Mouse (Mus musculus): ENCODE data around the gene Ubap2. TPM values are rescaled to one million over a fixed set of nuclear protein-coding genes. Genes with fewer than 3 reads are reported as not detected.
A peak's percentile ranks its signal among the peaks of the same experiment; 100 is the strongest.

Ubap2 gene
- polyA plus RNA-seq, 1 experiment = 65.9 TPM

- no peak for DNase-seq (ENCODE audit: low read depth)
- TF ChIP-seq CTCF (IDR thresholded peaks at IDR 0.05; ENCODE audit: borderline replicate concordance, extremely low read depth, insufficient read depth, insufficient read length) (no peak), POLR2A (IDR thresholded peaks at IDR 0.05; ENCODE audit: borderline replicate concordance, extremely low read depth, insufficient read depth, insufficient read length, poor library complexity, severe bottlenecking) (no peak)
These were observed 24.0 kb upstream of the Ubap2 start for GRCm38 (mm10) chr4:41298976-41299375.

- TF ChIP-seq POLR2A (IDR thresholded peaks at IDR 0.05; ENCODE audit: borderline replicate concordance, extremely low read depth, insufficient read depth, insufficient read length, poor library complexity, severe bottlenecking) = no peak
- TF ChIP-seq CTCF (IDR thresholded peaks at IDR 0.05; ENCODE audit: borderline replicate concordance, extremely low read depth, insufficient read depth, insufficient read length) = no peak
- no peak for DNase-seq (ENCODE audit: low read depth)
These were observed 21.0 kb upstream of the Ubap2 start for GRCm38 (mm10) chr4:41295960-41296359.

GRCm38 (mm10) chr4:41295507-41295906, 20.6 kb upstream of the Ubap2 start:
- DNase-seq (ENCODE audit: low read depth) = no peak
- no peak for TF ChIP-seq POLR2A (IDR thresholded peaks at IDR 0.05; ENCODE audit: borderline replicate concordance, extremely low read depth, insufficient read depth, insufficient read length, poor library complexity, severe bottlenecking)
- TF ChIP-seq CTCF (IDR thresholded peaks at IDR 0.05; ENCODE audit: borderline replicate concordance, extremely low read depth, insufficient read depth, insufficient read length) = no peak

GRCm38 (mm10) chr4:41293907-41294306, 19.0 kb upstream of the Ubap2 start:
- TF ChIP-seq CTCF (IDR thresholded peaks at IDR 0.05; ENCODE audit: borderline replicate concordance, extremely low read depth, insufficient read depth, insufficient read length) (no peak), POLR2A (IDR thresholded peaks at IDR 0.05; ENCODE audit: borderline replicate concordance, extremely low read depth, insufficient read depth, insufficient read length, poor library complexity, severe bottlenecking) (no peak)
- DNase-seq (ENCODE audit: low read depth) = peak; percentile 95

GRCm38 (mm10) chr4:41289802-41290201, 14.9 kb upstream of the Ubap2 start:
- DNase-seq (ENCODE audit: low read depth) = peak; percentile 30
- TF ChIP-seq CTCF (IDR thresholded peaks at IDR 0.05; ENCODE audit: borderline replicate concordance, extremely low read depth, insufficient read depth, insufficient read length) = no peak
- TF ChIP-seq POLR2A (IDR thresholded peaks at IDR 0.05; ENCODE audit: borderline replicate concordance, extremely low read depth, insufficient read depth, insufficient read length, poor library complexity, severe bottlenecking) = no peak

- peak; percentile 73 for DNase-seq (ENCODE audit: low read depth)
- TF ChIP-seq POLR2A (IDR thresholded peaks at IDR 0.05; ENCODE audit: borderline replicate concordance, extremely low read depth, insufficient read depth, insufficient read length, poor library complexity, severe bottlenecking) = no peak
- peak; percentile 60; the same call in 1 of the 2 replicates for TF ChIP-seq CTCF (IDR thresholded peaks at IDR 0.05; ENCODE audit: borderline replicate concordance, extremely low read depth, insufficient read depth, insufficient read length)
These were observed 11.5 kb upstream of the Ubap2 start for GRCm38 (mm10) chr4:41286420-41286819.

GRCm38 (mm10) chr4:41284087-41284486, 9.1 kb upstream of the Ubap2 start:
- TF ChIP-seq POLR2A (IDR thresholded peaks at IDR 0.05; ENCODE audit: borderline replicate concordance, extremely low read depth, insufficient read depth, insufficient read length, poor library complexity, severe bottlenecking) (no peak), CTCF (IDR thresholded peaks at IDR 0.05; ENCODE audit: borderline replicate concordance, extremely low read depth, insufficient read depth, insufficient read length) (no peak)
- DNase-seq (ENCODE audit: low read depth) = no peak

GRCm38 (mm10) chr4:41275927-41276326, 983 bp upstream of the Ubap2 start:
- TF ChIP-seq POLR2A (IDR thresholded peaks at IDR 0.05; ENCODE audit: borderline replicate concordance, extremely low read depth, insufficient read depth, insufficient read length, poor library complexity, severe bottlenecking) (no peak), CTCF (IDR thresholded peaks at IDR 0.05; ENCODE audit: borderline replicate concordance, extremely low read depth, insufficient read depth, insufficient read length) (no peak)

GRCm38 (mm10) chr4:41274377-41274979, 466 bp downstream of the Ubap2 start:
- DNase-seq (ENCODE audit: low read depth) = no peak
- no peak for TF ChIP-seq CTCF (IDR thresholded peaks at IDR 0.05; ENCODE audit: borderline replicate concordance, extremely low read depth, insufficient read depth, insufficient read length)

More at GRCm38 (mm10) chr4:41275927-41276326, 983 bp upstream of the Ubap2 start:
- DNase-seq (ENCODE audit: low read depth) = no peak

GRCm38 (mm10) chr4:41268133-41268532, 6.8 kb downstream of the Ubap2 start:
- no peak for DNase-seq (ENCODE audit: low read depth)
- TF ChIP-seq CTCF (IDR thresholded peaks at IDR 0.05; ENCODE audit: borderline replicate concordance, extremely low read depth, insufficient read depth, insufficient read length) (no peak), POLR2A (IDR thresholded peaks at IDR 0.05; ENCODE audit: borderline replicate concordance, extremely low read depth, insufficient read depth, insufficient read length, poor library complexity, severe bottlenecking) (no peak)

GRCm38 (mm10) chr4:41266350-41266749, 8.6 kb downstream of the Ubap2 start:
- no peak for DNase-seq (ENCODE audit: low read depth)
- no peak for TF ChIP-seq POLR2A (IDR thresholded peaks at IDR 0.05; ENCODE audit: borderline replicate concordance, extremely low read depth, insufficient read depth, insufficient read length, poor library complexity, severe bottlenecking)
- no peak for TF ChIP-seq CTCF (IDR thresholded peaks at IDR 0.05; ENCODE audit: borderline replicate concordance, extremely low read depth, insufficient read depth, insufficient read length)

- DNase-seq (ENCODE audit: low read depth) = no peak
- no peak for TF ChIP-seq CTCF (IDR thresholded peaks at IDR 0.05; ENCODE audit: borderline replicate concordance, extremely low read depth, insufficient read depth, insufficient read length)
- no peak for TF ChIP-seq POLR2A (IDR thresholded peaks at IDR 0.05; ENCODE audit: borderline replicate concordance, extremely low read depth, insufficient read depth, insufficient read length, poor library complexity, severe bottlenecking)
These were observed 14.3 kb downstream of the Ubap2 start for GRCm38 (mm10) chr4:41260691-41261090.

Data from brain, embryonic 14.5 days (tissue).